Mouse (Mus musculus) megakaryocyte, embryonic 14.5 days (primary cell): ENCODE measurements around the gene Rora.

ENCODE experiments used
- FLI1 ChIP-seq: IDR thresholded peaks from 2 replicates; pipeline ENCODE4 v1.6.1; 2012; ENCODE audit warnings: low read length, inconsistent platforms, mixed read lengths
- GATA1 ChIP-seq: IDR thresholded peaks from 3 replicates; pipeline ENCODE4 v1.6.1; 2012; ENCODE audit warnings: mixed read lengths, low read length, inconsistent platforms, borderline replicate concordance

GRCm38 (mm10) chr9:68786614-68787293 is 133.2 kb downstream of the Rora start:
- TF ChIP-seq GATA1 = no peak
- TF ChIP-seq FLI1 = no peak
